Mouse (Mus musculus) granulocyte monocyte progenitor cell, adult 5-6 weeks (primary cell): Measurements from ENCODE around the gene Arhgef16. TPM values are rescaled to one million over a fixed set of nuclear protein-coding genes. Genes with fewer than 3 reads are reported as not detected.

ENCODE experiments used
- ATAC-seq: replicated peaks from 2 replicates; pipeline ENCODE4 v1.8.0; 2016; ENCODE audit warnings: mild to moderate bottlenecking, moderate TSS enrichment, inconsistent platforms; ENCODE audit not compliant: poor library complexity, severe bottlenecking
- total RNA-seq, 2 experiments: library from RNA; stranded (forward) in 1 of 2; stranded (reverse) in 1 of 2; fragments of 200-712, 200-1000 nt in 1 of 2; fragments of >200 nt in 1 of 2; fragmentation: Nextera tagmentation in 1 of 2; gene quantifications; 2 replicates each; pipeline ENCODE4 v1.2.3; 2014 to 2017

Arhgef16 gene
- total RNA-seq, 2 experiments from 2014 or later = not detected

DNA sequence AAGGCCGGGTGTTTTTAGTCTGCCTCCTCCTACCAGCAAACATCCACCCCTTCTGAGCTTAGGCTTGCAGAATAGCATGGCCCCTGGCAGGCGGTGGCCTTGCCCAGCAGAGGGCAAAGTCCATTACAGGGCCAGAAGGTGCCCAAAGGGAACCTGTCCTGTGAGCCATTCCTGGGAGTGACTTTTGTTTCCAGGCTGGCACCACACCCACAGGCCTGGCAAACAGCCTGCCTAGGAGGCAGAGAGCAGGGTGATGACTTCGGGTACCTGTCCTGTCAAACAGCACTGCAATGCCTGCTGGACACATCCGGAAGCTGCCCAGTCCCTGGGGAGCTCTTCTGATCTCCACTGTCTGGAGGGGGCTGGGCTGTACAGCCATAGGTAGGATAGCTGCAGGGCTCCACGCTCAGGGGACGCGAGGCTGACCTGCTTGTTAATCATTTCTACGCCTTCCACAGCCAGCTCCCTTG lies 7.2 kb downstream of the Arhgef16 start:
- ATAC-seq = no peak

DNA sequence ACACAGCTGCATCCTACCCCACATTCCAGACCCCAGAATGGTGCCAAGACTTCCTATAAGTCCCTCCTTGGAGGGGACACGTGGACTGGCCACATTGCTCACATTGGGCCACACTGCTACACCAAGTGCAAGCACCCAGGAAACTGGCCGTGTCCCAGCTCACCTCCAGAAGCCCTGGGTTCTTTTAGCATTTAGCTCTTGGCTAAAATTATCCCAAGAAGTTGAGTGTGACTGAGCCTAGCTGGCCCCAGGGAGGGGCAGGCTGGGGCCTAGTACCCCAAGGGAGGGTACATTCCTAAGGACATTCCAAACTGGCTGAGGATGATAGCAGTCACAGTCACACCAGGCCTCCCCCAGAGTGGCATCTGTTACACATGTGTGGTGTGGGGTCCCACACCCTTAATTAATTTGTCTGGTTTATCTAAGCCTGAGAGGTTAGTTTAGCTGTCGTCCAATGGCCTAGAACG lies 7.7 kb downstream of the Arhgef16 start:
- no peak for ATAC-seq

- ATAC-seq = no peak
These were observed 17.8 kb downstream of the Arhgef16 start for GRCm38 (mm10) chr4:154283671-154284070.

GRCm38 (mm10) chr4:154279481-154279880 lies 22.0 kb downstream of the Arhgef16 start:
- no peak for ATAC-seq

DNA sequence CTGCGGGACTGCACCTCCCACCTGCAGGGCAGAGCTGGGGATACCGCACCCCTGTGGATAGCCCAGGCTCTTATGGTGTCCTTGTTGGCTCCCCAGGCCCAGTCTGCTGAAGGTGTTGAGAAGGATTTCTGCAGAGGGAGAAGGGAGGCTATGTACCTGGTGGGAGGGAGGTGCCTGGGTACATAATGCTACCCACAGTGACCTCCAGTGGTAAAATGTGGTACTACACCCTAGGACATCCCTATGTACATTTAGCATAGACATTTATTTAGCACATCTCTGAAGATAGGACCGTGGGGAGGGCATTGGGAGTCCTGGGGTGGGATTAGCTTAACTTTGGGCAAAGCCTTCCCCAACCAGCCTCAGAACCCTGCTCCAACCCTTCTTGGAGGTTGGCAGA lies 28.5 kb downstream of the Arhgef16 start:
- ATAC-seq = peak; percentile 63

- ATAC-seq = no peak
These were observed 32.0 kb downstream of the Arhgef16 start for GRCm38 (mm10) chr4:154269520-154269919.

GRCm38 (mm10) chr4:154267511-154267910 lies 34.0 kb downstream of the Arhgef16 start:
- ATAC-seq = no peak

DNA sequence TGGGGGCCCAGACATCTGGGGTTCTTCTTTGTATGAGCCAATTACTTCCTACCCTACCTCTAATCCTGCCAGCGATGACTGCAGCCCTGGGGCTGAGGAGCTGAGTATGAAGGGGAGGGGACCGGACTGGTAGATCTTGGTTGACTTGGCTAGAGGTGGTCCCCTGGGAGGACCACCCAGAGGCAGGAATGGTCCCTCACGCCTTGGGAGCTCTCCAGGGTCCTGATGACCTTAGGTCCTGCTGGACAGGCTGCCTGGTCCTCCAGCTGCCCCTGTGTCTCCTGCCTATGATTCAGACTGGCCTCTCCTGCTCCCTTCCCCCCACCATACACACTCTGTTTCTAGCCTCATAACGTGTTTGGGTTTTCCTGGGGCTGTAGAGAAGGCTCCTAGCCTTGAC lies 39.4 kb downstream of the Arhgef16 start:
- peak; percentile 17; the same call in 1 of the 2 replicates for ATAC-seq

DNA sequence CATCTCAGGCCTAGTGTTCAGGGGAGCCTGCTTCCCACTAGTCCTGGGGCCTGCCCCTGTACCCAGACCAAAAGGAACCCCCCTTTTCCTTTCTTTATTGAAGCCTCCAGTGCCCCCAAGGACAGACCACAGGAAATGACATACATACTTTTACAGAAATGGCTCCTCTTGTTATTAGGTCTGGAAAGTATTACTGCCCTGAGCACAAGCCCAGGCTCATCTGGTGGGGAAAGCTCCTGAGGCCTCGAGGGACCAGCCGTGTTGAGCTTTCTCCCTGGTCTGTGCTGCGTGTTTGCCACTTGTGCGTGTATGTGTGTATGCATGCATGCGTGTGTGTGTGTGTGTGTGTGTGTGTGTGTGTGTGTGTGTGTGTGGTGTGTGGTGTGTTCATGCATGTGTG lies 40.7 kb downstream of the Arhgef16 start:
- ATAC-seq = no peak

- ATAC-seq = no peak
These were observed 48.8 kb downstream of the Arhgef16 start for GRCm38 (mm10) chr4:154252537-154253255.

- no peak for ATAC-seq
These were observed 52.2 kb downstream of the Arhgef16 start for GRCm38 (mm10) chr4:154249316-154249715.

GRCm38 (mm10) chr4:154248092-154248805 lies 53.2 kb downstream of the Arhgef16 start:
- peak; percentile 26 for ATAC-seq

- no peak for ATAC-seq
These were observed 54.0 kb downstream of the Arhgef16 start for GRCm38 (mm10) chr4:154247207-154248091.

GRCm38 (mm10) chr4:154246115-154247040 lies 55.1 kb downstream of the Arhgef16 start:
- ATAC-seq = peak; percentile 89

GRCm38 (mm10) chr4:154245342-154245741 lies 56.1 kb downstream of the Arhgef16 start:
- no peak for ATAC-seq

DNA sequence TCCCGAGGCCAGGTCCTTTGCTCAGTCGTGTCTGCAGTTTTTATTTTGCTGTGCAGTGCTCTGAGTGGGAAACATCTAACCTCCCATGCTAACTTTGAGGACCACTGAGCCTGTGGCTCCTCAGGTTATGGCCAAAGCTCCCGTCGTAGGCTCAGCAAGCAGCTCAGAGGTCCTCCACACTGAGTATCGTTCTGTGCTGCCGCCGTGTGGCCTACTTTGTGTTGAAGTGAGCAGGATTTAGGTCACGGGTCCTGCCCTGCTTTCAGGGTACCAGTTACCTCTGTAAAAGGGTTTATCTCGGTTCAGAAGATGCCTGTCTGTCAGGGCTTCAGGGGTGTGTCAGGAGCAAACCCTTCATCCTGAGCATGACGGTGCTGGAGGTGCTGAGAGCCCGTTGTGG lies 60.9 kb downstream of the Arhgef16 start:
- ATAC-seq = no peak

DNA sequence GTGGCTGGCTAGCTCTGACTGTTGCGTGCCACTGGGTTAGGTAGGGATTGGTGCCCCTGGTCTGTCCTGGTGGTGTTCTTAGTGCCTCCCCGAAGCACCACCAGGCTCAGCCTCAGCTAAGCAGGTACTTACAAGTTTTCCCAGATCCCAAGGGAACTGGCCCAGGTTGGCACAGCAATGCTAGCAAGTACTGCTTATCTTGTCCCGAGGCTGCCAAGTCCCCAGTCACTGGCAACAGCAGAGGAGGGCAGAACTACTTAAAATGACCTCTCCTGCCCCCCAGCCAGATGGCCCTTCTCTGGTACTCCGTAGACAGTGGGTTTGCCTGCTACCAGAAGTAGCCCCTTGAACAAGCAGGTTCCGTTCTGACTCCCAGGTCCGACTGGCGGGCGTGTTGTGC lies 62.3 kb downstream of the Arhgef16 start:
- ATAC-seq = no peak

- no peak for ATAC-seq
These were observed 64.2 kb downstream of the Arhgef16 start for GRCm38 (mm10) chr4:154237306-154237705.

GRCm38 (mm10) chr4:154236893-154237292 lies 64.6 kb downstream of the Arhgef16 start:
- no peak for ATAC-seq

DNA sequence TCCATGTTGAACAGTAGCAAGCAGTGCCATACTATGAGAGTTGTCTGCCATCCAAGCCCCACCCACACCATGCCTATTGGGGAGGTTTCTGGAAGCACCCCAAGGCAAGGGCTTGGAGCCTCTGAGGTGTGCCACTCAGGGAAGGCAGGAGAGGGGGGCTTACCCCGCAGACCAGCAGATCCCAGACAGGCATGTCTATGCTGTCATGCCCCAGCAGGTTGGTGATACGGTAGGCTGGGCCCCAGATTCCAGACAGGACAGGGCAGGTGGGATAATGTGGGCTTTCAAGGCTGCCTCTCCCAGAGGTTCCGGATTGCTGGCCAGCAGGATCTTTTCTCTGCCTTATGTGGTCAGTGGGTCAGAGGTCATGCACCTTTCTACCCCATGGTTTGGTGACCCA lies 65.5 kb downstream of the Arhgef16 start:
- no peak for ATAC-seq
